Mouse (Mus musculus): Measurements from ENCODE around the gene Mllt10. TPM values are rescaled to one million over a fixed set of nuclear protein-coding genes. Genes with fewer than 3 reads are reported as not detected.

Mllt10 gene
- total RNA-seq (2014; rRNA removed) (27.3 and 31.3 TPM in 2 replicates), polyA plus RNA-seq (2015; fragmentation: Nextera tagmentation; extraction: Ambion mirVana) (15.9 and 27.4 TPM in 2 replicates)

GRCm38 (mm10) chr2:18055016-18055928 lies at the start of gene Mllt10:
TSS of gene Mllt10 (plus strand) at chr2:18055237.
- Histone ChIP-seq H3K27me3 (ENCODE audit: insufficient read depth, low read length) (no peaks in the 10 kb centered on the region), H3K9ac (peak within 1 kb of the TSS; percentile 82), H3K9me3 (ENCODE audit: low read length) (no peaks in the 10 kb centered on the region), H3K36me3 (ENCODE audit: insufficient read depth) (no peaks in the 10 kb centered on the region), H3K4me2 (ENCODE audit: low read depth) (peak within 1 kb of the TSS; percentile 79), H3K4me1 (ENCODE audit: insufficient read depth) (no peaks in the 10 kb centered on the region), H3K27ac (ENCODE audit: low read depth, low read length) (peak within 1 kb of the TSS; percentile 94), H3K4me3 (ENCODE audit: low read depth, low read length) (peak within 1 kb of the TSS; percentile 69)
- WGBS = 10% methylated on average over 20 of the region's 20 CpGs
- ATAC-seq (no peak), DNase-seq (peak; percentile 55)
- no peak for TF ChIP-seq CTCF (IDR thresholded peaks at IDR 0.05; ENCODE audit: low read depth)

- 76% methylated on average over 6 of the region's 6 CpGs for WGBS
- ATAC-seq = peak; percentile 90
- DNase-seq = peak; percentile 48
- H3K27me3 ChIP-seq (ENCODE audit: insufficient read depth, low read length) = no peaks in the 10 kb centered on the region
- no peak overlapping the region for H3K4me3 ChIP-seq (ENCODE audit: low read depth, low read length)
- no peaks in the 10 kb centered on the region for H3K36me3 ChIP-seq (ENCODE audit: insufficient read depth)
- no peaks in the 10 kb centered on the region for H3K4me1 ChIP-seq (ENCODE audit: insufficient read depth)
- no peaks in the 10 kb centered on the region for H3K9me3 ChIP-seq (ENCODE audit: low read length)
- no peak overlapping the region for H3K27ac ChIP-seq (ENCODE audit: low read depth, low read length)
- TF ChIP-seq CTCF (IDR thresholded peaks at IDR 0.05; ENCODE audit: low read depth) = no peak
- H3K4me2 ChIP-seq (ENCODE audit: low read depth) = no peak overlapping the region
- no peak overlapping the region for H3K9ac ChIP-seq
Measured at GRCm38 (mm10) chr2:18011226-18011625, 43.8 kb upstream of the Mllt10 start.

DNA sequence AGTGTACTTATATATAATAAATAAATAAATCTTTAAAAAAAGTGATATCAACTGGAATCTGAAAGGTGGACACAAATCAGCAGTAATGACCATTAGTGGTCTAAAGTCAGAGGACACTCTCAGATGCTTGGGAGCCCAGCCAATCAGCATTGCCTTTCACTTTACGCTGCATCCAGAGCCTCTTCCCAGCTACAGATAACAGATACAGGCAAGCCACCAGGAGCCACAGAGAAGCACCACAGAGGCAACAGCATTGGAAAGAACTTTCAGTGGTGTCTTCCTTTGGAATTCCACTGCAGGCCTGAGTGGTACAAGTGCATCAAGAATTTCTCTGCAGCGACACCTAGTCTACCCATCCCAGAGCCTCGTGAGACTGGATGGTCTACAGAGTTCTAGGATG lies 42.2 kb upstream of the Mllt10 start:
- Histone ChIP-seq H3K36me3 (ENCODE audit: insufficient read depth) (no peaks in the 10 kb centered on the region), H3K9ac (no peak overlapping the region), H3K4me1 (ENCODE audit: insufficient read depth) (no peaks in the 10 kb centered on the region), H3K4me3 (ENCODE audit: low read depth, low read length) (no peak overlapping the region), H3K27me3 (ENCODE audit: insufficient read depth, low read length) (no peaks in the 10 kb centered on the region), H3K4me2 (ENCODE audit: low read depth) (no peak overlapping the region), H3K9me3 (ENCODE audit: low read length) (no peaks in the 10 kb centered on the region), H3K27ac (ENCODE audit: low read depth, low read length) (no peak overlapping the region)
- no peak for TF ChIP-seq CTCF (IDR thresholded peaks at IDR 0.05; ENCODE audit: low read depth)
- no peak for ATAC-seq
- DNase-seq = no peak
- WGBS = 90% methylated on average over 3 of the region's 3 CpGs

DNA sequence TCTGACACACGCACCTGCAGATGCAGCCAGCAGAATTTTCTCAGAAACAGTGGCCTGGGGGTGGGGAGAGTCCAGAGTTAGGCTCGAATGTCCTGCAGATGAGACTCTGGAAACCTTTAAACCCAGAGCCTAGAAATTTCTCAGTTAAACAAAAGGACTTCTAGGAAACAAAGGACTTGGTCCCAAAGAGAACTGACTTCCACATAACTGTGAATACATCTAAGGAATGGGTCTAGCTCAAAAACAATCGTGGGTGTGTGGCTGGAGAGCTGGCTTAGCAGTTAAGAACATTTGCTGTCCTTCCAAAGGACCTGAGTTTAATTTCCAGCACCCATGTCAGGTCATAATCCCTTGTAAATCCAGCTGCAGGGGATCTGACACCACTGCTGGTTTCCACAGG lies 39.5 kb upstream of the Mllt10 start:
- 51% methylated on average over 3 of the region's 3 CpGs for WGBS
- Histone ChIP-seq H3K9ac (no peak overlapping the region), H3K36me3 (ENCODE audit: insufficient read depth) (no peaks in the 10 kb centered on the region), H3K27me3 (ENCODE audit: insufficient read depth, low read length) (no peaks in the 10 kb centered on the region), H3K4me1 (ENCODE audit: insufficient read depth) (no peaks in the 10 kb centered on the region), H3K9me3 (ENCODE audit: low read length) (no peaks in the 10 kb centered on the region), H3K4me3 (ENCODE audit: low read depth, low read length) (no peak overlapping the region), H3K27ac (ENCODE audit: low read depth, low read length) (no peak overlapping the region), H3K4me2 (ENCODE audit: low read depth) (no peak overlapping the region)
- ATAC-seq = no peak
- TF ChIP-seq CTCF (IDR thresholded peaks at IDR 0.05; ENCODE audit: low read depth) = no peak
- no peak for DNase-seq

GRCm38 (mm10) chr2:18016639-18017038 lies 38.4 kb upstream of the Mllt10 start:
- TF ChIP-seq CTCF (IDR thresholded peaks at IDR 0.05; ENCODE audit: low read depth) = no peak
- Histone ChIP-seq H3K36me3 (ENCODE audit: insufficient read depth) (no peaks in the 10 kb centered on the region), H3K4me3 (ENCODE audit: low read depth, low read length) (no peak overlapping the region), H3K4me1 (ENCODE audit: insufficient read depth) (no peaks in the 10 kb centered on the region), H3K27ac (ENCODE audit: low read depth, low read length) (no peak overlapping the region), H3K4me2 (ENCODE audit: low read depth) (no peak overlapping the region), H3K9me3 (ENCODE audit: low read length) (no peaks in the 10 kb centered on the region), H3K27me3 (ENCODE audit: insufficient read depth, low read length) (no peaks in the 10 kb centered on the region), H3K9ac (no peak overlapping the region)
- 83% methylated on average over 1 of the region's 1 CpGs for WGBS
- DNase-seq (no peak), ATAC-seq (no peak)

DNA sequence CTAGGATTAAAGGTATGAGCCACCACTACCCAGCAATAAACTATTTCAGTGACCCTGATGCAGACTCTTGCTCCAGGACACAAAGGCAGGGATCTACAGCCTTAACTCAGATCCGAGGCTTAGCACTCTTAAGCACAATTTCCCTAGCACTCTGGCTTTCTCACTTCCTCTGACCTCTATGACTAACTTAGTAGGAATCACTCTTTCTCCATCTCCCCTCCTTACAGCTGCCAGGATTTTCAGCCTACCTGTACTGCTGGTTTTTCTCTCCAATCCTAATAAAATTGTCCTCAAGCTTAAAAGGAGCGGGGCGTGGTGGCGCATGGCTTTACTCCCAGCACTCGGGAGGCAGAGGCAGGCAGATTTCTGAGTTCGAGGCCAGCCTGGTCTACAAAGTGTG lies 37.7 kb upstream of the Mllt10 start:
- no peak overlapping the region for H3K4me2 ChIP-seq (ENCODE audit: low read depth)
- H3K4me3 ChIP-seq (ENCODE audit: low read depth, low read length) = no peak overlapping the region
- no peaks in the 10 kb centered on the region for H3K9me3 ChIP-seq (ENCODE audit: low read length)
- no peaks in the 10 kb centered on the region for H3K36me3 ChIP-seq (ENCODE audit: insufficient read depth)
- no peaks in the 10 kb centered on the region for H3K4me1 ChIP-seq (ENCODE audit: insufficient read depth)
- DNase-seq (no peak), ATAC-seq (no peak)
- TF ChIP-seq CTCF (IDR thresholded peaks at IDR 0.05; ENCODE audit: low read depth) = no peak
- no peak overlapping the region for H3K27ac ChIP-seq (ENCODE audit: low read depth, low read length)
- H3K9ac ChIP-seq = no peak overlapping the region
- no peaks in the 10 kb centered on the region for H3K27me3 ChIP-seq (ENCODE audit: insufficient read depth, low read length)
- 94% methylated on average over 6 of the region's 6 CpGs for WGBS

- no peak overlapping the region for H3K9ac ChIP-seq
- H3K36me3 ChIP-seq (ENCODE audit: insufficient read depth) = no peaks in the 10 kb centered on the region
- H3K27me3 ChIP-seq (ENCODE audit: insufficient read depth, low read length) = no peaks in the 10 kb centered on the region
- TF ChIP-seq CTCF (IDR thresholded peaks at IDR 0.05; ENCODE audit: low read depth) = no peak
- DNase-seq = no peak
- no peaks in the 10 kb centered on the region for H3K9me3 ChIP-seq (ENCODE audit: low read length)
- H3K27ac ChIP-seq (ENCODE audit: low read depth, low read length) = no peak overlapping the region
- ATAC-seq = no peak
- H3K4me2 ChIP-seq (ENCODE audit: low read depth) = no peak overlapping the region
- no peaks in the 10 kb centered on the region for H3K4me1 ChIP-seq (ENCODE audit: insufficient read depth)
- no peak overlapping the region for H3K4me3 ChIP-seq (ENCODE audit: low read depth, low read length)
- 88% methylated on average over 1 of the region's 1 CpGs for WGBS
Measured at GRCm38 (mm10) chr2:18019122-18019521, 35.9 kb upstream of the Mllt10 start.
